Mouse (Mus musculus) E14TG2a.4 (cell line): ENCODE results near the gene Nxpe2.

Experiments used
- CTCF ChIP-seq: conservative IDR thresholded peaks from 2 replicates; pipeline ENCODE4 v1.5.1; 2014; ENCODE audit warnings: low read length
- NANOG ChIP-seq: IDR thresholded peaks from 2 replicates; pipeline ENCODE4 v1.6.1; 2014; ENCODE audit warnings: borderline replicate concordance, low read length, mixed read lengths
- POU5F1 ChIP-seq: IDR thresholded peaks from 2 replicates; pipeline ENCODE4 v1.6.1; 2014; ENCODE audit warnings: low read length, borderline replicate concordance

DNA sequence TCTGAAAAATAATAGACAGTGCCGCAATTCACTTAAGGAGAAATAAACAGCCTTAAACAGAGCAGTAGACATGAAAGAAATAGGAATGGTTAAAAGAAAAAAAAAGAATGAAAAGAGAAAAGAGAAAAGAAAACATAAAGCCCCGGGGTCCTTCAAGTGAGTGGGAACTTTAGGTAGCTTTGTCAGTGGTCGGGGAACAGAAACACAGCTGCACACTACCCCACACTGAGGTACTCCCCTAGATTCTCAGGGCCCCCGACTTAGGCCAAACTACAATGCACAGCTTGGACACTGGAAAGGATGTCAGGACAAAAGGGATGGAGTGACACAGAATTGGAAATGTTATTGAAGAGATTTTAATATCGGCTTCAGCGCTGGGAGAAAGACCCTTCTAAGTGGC is 9.5 kb upstream of the Nxpe2 start:
- TF ChIP-seq CTCF (no peak), NANOG (no peak), POU5F1 (no peak)
